Mouse (Mus musculus) neural tube, embryonic 10.5 days (tissue): ENCODE measurements around the gene Kif26b.

Source experiments
- DNase-seq: peaks from one replicate; pipeline ENCODE4 v3.0.0-alpha.2; 2017; ENCODE audit warnings: low spot score; ENCODE audit errors: extremely low spot score

Kif26b gene

GRCm38 (mm10) chr1:178768976-178769375 is 240.1 kb downstream of the Kif26b start:
- DNase-seq, result no peak

GRCm38 (mm10) chr1:178769988-178770387 is 241.1 kb downstream of the Kif26b start:
- no peak for DNase-seq

GRCm38 (mm10) chr1:178770626-178771362 is 241.9 kb downstream of the Kif26b start:
- no peak for DNase-seq

GRCm38 (mm10) chr1:178779742-178780141 is 250.8 kb downstream of the Kif26b start:
- no peak for DNase-seq

- no peak for DNase-seq
These were observed 255.1 kb downstream of the Kif26b start for GRCm38 (mm10) chr1:178784043-178784442.

- DNase-seq, result no peak
These were observed 262.3 kb downstream of the Kif26b start for GRCm38 (mm10) chr1:178791266-178791665.

- DNase-seq, result no peak
These were observed 263.8 kb downstream of the Kif26b start for GRCm38 (mm10) chr1:178792726-178793125.

- no peak for DNase-seq
These were observed 265.9 kb downstream of the Kif26b start for GRCm38 (mm10) chr1:178794866-178795265.

GRCm38 (mm10) chr1:178797388-178797787 is 268.5 kb downstream of the Kif26b start:
- no peak for DNase-seq

- DNase-seq, result peak; percentile 46
These were observed 269.4 kb downstream of the Kif26b start for GRCm38 (mm10) chr1:178798333-178798732.

- no peak for DNase-seq
These were observed 270.0 kb downstream of the Kif26b start for GRCm38 (mm10) chr1:178798886-178799285.

GRCm38 (mm10) chr1:178799836-178800552 is 271.1 kb downstream of the Kif26b start:
- DNase-seq, result peak; percentile 33

- DNase-seq, result no peak
These were observed 274.2 kb downstream of the Kif26b start for GRCm38 (mm10) chr1:178803155-178803554.

- no peak for DNase-seq
These were observed 288.6 kb downstream of the Kif26b start for GRCm38 (mm10) chr1:178817476-178817875.

GRCm38 (mm10) chr1:178819060-178819459 is 290.1 kb downstream of the Kif26b start:
- no peak for DNase-seq

- DNase-seq, result no peak
These were observed 291.2 kb downstream of the Kif26b start for GRCm38 (mm10) chr1:178820079-178820478.

- no peak for DNase-seq
These were observed 291.9 kb downstream of the Kif26b start for GRCm38 (mm10) chr1:178820556-178821435.

GRCm38 (mm10) chr1:178824871-178825270 is 295.9 kb downstream of the Kif26b start:
- no peak for DNase-seq

GRCm38 (mm10) chr1:178827223-178827622 is 298.3 kb downstream of the Kif26b start:
- DNase-seq, result no peak

- no peak for DNase-seq
These were observed 300.5 kb downstream of the Kif26b start for GRCm38 (mm10) chr1:178829456-178829855.

GRCm38 (mm10) chr1:178832571-178832970 is 303.6 kb downstream of the Kif26b start:
- DNase-seq, result no peak

GRCm38 (mm10) chr1:178835805-178836204 is 306.9 kb downstream of the Kif26b start:
- no peak for DNase-seq
